Mouse (Mus musculus) adrenal gland, postnatal 10 days (tissue): Measurements from ENCODE around the gene Fam19a2. TPM values are rescaled to one million over a fixed set of nuclear protein-coding genes. Genes with fewer than 3 reads are reported as not detected.

Source experiments
- DNase-seq: peaks from one replicate; pipeline ENCODE4 v3.0.0; 2021; ENCODE audit warnings: mixed read lengths
- total RNA-seq, 2 experiments: library from RNA; stranded (reverse); gene quantifications; 2 replicates each; pipeline ENCODE4 v1.2.3; 2021

The Fam19a2 gene
- total RNA-seq, 2 experiments from 2014 or later: 1.2 to 1.5 TPM

DNA sequence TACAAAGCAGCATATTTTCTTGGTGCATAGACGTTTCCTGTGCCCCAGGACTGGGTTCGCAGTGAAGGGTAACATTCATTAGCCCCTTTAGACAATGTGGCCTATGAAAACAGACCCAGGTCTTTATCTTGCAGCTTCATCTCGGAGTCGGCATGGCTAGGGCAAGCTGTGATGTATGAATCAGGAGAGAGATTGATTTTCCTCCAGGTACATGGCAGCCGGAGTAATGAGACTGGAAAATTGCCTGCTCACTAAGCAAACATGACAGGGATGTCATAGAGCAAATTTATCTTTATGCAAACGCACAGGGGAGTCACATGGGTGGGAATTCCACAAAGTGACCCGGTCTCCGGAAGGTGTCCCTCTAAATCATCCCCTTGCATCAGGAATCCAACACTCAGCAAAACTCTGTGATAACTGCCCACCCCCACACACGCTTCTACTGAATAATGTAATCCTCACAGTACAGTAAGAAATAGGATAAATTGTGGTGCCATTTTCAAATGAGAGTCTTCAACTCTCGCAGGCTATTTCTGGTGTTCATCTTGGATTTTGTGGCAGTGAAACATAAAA lies 306.9 kb downstream of the Fam19a2 start:
- no peak for DNase-seq

DNA sequence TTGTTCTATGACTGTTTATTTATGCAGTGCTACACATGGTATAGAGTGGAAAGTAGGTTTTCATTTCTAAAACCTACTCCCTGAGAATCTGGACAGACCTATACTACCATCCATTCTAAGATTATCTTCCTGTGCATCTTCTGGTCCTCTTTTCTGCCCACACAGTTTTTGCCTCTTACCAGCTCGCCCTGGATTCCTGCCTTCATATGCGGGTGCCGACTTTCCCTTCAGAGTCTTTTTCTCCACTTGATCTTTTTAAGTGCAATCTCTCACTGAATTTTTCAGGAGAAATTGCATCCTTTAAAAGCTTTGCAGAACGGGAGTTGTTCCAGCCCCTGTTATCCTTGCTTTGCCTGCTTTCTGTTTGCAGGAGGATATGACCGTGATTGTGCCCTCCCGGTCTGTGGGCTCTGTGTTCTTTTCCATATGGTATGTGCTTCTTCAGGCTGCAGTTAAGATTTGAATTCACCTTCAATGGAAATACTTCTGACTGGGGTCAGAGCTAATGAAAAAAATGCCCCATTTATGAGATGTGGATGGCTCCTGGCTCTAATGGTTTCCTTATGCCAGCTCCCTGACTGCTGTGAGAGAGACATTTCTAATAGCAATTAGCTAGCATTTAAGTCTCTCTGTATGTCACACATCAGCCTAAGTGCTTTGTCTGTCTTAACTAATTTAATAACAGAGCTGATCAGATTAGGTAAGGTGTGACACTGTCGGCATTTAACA lies 308.7 kb downstream of the Fam19a2 start:
- no peak for DNase-seq

DNA sequence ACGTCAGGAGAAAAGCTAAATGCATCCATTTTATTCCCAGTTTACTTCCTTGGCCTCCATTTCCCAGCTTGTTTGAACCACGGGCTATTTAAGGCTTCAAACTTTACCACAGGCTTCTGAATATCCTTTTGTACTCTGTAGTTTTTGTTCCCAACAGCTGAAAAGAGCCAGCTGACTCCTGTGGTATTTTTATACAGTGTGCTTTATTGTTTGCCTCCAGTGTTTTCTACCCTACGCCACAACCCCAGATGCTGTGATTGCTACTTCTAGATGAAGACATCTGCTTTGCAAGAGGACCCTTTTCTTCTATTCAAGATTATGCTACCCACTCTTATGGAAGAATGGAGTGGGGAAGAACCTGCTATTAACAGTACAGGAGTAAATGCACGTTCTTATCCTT lies 314.0 kb downstream of the Fam19a2 start:
- no peak for DNase-seq

DNA sequence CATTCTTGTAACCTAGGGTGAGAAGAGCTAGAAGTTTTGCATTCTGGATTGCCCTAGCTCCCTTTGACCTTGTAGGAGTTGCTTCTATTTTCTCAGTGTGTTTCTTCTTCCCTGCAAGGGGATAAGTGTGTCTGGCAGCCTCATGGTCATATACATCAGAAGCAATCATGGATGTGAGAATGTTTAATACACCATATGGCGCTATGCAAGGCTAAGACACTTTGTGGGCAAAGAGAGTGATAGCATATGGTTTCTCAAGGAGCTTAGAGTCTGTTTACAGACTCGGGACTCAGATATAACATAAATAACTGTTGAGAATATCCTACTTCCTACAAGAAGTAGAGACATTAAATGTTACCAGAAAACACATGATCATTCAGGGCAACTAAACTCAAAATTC lies 315.2 kb downstream of the Fam19a2 start:
- no peak for DNase-seq

DNA sequence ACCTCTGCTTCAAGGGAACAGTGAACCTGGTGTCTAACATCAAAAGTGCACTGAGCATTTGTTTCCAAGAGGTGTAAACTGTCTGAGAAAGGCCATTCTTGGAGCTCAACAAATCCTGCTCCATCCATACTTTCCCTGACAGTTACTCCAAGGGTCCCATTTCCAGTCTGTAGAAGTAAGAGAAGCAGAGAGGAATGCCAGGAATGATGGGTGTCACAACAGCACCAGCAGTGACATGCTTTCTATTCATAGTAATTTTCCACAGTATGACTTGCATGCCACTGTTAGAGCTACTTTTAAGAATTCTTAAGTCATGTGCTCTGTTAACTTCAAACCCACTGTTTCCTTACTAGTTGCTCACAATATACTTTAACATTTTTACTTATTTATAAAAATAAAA lies 331.2 kb downstream of the Fam19a2 start:
- DNase-seq: no peak

DNA sequence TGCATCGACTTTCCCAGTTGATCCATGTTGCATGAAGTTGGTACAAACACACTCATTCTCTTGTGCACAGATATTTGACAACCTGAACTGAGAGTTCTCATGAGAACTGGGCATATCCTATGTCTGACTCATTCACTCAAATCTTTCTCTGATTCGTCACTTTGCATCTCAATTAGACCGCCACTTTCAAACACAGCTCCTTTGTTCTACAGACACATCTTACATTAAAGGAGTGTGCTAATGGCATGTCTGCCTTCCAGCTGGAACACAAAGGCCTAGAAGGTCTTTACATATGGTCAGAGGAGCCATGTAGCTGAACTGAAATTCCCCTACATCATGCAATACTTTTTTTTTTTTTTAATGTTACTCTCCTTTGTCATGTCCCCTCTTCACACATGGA lies 333.3 kb downstream of the Fam19a2 start:
- DNase-seq: no peak

DNA sequence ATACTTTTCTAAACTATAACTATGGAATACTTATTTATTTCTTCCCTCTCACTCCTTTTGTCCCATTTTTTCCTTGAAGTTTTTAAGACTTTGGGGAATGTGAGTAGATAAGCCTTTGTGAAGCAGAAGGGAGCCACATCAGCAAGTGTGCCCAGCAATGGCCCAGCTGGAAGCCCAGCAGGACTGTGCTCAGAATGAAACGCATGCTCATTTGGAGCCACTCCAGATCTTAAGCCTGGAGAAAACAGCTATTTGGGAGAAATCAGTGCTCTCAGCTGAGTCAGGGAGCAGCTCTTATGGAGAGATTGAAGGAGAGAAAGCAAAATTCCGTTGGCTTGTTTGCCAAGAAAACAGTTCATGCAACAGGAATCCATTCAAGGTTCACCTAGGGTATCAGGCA lies 341.9 kb downstream of the Fam19a2 start:
- no peak for DNase-seq

DNA sequence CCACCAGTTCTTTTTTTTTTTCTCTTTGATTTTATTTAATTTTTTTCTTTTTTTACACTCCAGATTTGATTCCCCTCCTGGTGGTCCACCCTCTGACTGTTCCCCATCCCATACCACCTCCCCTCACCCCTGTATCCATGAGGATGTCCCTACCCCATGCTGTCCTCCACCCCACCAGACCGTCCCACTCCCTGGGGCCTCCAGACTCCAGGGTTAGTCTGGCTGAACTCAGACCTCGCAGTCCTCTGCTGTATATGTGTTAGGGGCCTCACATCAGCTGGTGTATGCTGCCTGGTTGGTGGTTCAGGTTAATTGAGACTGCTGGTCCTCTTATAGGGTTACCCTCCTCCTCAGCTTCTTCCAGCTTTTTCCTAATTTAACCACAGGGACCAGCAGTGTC lies 362.9 kb downstream of the Fam19a2 start:
- DNase-seq: no peak

DNA sequence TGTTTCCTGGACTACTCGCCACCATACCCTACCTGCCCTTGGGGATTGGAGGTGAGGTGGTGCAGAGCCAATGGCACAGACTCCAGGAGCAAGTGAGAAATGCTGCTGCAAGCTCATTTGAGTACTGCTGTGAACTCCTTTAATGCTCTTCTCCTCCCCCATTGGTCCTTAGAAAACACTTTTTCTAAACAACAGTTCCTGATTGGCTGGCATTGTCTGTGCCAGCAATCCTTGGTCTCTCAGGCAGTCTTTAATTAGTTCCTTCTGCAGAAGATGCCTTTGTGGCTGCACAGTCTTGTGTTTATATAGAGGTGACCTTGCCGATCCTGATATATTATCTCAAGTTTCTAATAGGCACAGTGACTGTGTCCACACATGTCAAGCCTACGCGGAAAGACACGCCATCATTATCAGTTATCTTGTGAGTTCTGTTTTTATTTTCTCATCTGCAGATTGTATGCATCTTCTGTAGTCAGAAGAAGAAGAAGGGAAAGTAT lies 365.5 kb downstream of the Fam19a2 start:
- DNase-seq: no peak

DNA sequence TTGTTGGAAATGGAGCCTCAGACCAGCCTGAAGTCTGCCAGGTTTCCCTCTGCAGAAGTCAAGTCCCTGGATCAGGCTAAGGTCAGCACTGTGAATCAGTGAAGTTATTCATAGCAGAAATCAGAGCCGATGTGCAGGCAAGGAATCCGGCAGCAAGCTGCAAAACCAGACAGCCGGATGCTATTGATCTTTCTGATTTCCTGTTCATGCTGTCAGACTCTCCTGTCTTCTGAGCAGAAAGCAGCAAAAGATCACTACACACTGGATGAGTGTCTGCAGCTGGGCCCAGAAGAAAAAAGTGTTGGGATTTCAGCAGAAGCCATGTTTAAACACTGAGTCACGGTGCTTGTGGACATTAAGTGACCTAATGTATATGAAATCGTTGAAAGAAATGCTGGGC lies 368.2 kb downstream of the Fam19a2 start:
- DNase-seq: no peak

DNA sequence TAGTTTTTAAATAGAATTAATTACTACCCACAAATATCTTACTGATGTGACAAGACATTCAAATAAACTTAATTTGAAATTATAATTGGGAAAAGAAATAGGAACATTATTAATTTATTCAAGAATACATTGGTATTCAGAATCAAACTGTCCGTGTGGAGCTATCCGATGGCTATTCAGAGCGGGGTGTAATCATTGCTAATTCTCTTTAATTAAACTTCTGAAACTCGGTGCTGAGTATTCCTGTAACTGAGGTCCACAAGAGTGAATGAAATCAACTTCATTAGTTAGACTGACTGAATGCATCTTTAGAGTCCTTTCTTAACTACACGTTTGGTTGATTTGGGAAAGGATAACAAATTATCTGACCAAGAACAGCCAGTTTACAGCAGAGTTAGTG lies 372.9 kb downstream of the Fam19a2 start:
- DNase-seq: no peak

DNA sequence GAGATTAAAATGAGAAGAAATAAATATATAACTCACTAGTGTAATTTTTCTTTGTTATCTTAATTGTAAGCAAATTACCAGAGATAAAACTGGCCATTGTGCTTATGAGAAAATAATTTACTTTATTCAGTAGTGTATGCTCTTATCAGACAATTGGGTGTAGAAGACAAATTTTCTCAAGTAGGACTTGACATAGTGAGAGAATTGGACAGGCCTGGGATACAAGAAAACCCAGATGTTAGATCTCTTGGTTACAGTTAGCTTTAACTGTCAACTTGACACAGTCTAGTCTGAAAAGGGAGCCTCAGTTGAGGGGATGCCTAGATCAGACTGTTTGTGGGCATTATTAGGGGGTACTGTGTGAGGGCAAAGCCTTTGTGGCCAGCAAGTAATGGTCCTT lies 373.7 kb downstream of the Fam19a2 start:
- no peak for DNase-seq

DNA sequence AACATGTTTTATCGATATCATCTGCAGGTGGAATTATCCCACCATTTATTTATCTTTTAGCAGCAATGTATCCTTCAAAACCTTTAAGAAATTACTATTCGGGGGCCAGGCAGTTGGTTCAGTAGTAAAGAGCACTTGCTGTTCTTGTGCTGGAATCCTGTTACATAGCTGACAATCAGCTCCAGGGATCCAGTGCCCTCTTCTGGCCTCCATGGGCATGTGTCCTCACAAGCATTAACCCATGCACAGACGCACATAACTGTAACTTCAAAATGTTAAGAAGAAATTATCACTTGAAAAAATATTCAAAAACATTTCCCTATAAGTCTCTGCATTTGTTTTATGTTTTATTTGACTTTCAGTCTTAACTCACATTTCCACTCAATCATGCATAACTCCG lies 381.8 kb downstream of the Fam19a2 start:
- no peak for DNase-seq

DNA sequence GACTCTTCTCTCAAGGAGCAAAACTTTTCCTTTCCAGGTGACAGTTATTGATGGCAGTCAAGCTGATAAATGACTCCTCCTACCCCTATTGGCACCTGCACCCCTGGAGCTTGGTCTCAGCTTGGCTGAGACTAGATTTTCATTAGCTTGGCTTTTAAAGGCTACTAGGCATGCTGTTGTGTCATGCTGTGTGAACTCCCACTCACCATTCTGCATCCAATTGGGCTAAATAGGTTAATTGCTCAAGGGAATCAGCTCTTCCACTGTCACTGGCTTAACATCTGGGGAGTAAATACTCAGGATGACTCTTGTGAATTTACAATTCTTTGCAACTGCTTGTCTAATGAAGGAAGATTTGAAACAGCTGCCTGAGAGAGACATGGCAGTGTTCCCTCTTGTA lies 407.4 kb downstream of the Fam19a2 start:
- DNase-seq: no peak

DNA sequence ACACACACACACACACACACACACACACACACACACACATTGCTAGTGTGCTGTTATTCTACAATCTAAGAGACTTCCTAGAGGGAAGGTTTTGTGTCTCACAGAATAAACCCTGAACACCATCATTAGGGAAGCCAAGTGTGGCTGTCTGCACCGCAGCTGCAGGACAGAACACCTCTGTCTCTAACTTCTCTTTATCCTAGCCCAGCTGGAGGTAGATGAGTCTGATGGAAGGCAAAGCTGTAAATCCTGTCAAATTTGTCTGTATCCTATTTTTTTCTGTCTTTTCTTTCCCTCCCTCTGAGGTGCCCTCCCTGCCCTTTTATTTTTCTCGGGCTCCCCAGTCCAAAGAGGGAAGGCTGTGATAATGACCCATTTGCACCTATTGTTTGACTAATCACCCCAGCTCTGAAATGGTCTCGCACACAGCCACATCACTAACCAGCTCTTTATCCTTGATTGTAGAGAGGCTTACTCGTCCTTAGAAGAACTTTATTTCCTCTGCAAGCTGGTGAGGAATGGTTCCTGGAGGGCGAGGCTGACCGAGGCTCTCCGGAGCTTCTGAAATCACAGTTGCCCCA lies 414.6 kb downstream of the Fam19a2 start:
- DNase-seq: no peak

DNA sequence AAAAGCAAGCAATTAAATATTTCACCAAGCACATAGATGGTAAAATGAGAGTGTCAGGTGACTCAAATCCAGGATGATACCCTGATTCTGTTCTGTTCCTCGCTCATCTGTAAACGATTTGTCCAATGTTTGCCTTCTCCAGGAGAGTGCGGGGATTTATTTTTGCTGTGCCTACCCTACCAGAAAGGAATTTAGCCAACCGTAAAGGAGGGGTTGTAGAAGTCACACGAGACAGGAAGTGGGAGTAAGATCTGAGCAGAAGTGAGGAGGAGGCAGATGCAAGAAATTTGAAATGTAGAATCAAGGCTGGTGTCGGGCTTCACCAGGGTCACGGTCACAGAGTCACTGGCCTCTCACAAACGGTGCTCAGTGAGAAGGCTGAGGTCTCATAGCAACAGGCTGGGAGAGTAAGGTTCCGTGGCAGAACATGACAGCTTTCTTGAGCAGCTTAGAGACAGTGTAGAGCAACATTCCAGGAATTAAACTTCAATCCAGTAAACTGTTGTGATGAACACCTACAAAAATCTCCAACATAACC lies 419.0 kb downstream of the Fam19a2 start:
- no peak for DNase-seq

DNA sequence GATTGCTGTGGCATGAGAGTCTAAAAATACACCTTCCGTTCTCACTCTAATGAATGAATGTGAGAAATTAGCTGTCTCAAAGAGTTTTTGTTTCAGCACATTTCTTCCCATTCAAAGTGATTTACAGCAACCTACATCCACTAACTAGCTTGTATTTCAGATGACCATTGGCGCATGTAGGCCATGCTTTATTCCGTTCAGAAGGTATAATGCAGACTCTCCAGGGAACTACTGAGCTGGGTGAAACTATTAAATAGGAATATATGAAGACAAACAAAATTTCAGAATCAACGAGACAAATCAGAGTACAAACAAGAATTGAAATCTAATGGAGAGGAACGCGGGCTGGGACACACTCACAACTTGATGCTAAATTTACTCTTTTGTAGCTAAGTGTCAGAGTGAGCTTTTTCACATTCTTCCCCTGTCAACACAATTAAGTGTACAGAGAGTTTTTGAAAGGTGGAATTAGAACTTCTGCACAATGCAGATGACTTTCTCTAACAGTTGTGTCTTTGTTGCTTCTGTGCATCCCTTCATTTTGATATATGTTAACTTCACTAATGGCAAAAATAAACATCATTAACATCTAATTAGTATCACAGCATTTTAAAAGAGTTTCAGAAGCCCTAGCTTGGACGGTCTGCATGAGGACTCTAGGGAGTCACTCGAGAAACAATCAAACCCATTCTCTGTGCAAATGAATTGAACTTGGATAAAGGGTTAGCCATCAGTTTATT lies 428.6 kb downstream of the Fam19a2 start:
- DNase-seq: no peak

DNA sequence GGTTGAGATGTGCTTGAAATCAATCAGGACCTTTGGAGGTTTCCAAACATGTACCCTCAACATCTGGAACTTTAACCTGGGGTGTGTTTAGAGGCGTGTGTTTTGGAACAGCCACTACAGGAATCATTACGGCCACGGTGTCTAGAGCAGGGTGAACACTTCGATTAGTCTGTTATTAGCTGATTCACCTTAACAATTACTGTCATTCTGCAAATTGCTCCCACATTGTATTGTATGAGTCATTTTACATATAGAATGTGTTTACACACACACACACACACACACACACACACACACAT lies 429.1 kb downstream of the Fam19a2 start:
- DNase-seq: no peak

DNA sequence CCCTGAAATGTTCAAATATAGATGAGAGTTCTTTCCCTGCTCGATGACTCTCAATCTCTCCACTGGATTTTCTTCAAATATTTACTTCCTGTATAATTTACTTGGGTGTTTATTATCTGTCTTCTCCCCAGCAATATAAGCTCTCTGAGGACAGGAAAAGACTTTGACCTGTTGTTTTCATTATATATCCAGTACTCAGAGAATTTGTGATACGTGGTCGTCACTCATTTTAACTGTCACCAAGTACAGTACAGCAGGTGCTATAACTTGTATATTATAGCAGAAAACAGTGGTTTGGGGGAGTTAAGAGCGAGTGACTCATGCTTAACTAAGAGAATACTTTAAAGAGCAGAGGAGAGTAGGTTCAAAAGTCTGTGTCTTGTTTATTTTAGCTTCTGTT lies 438.8 kb downstream of the Fam19a2 start:
- DNase-seq: no peak

DNA sequence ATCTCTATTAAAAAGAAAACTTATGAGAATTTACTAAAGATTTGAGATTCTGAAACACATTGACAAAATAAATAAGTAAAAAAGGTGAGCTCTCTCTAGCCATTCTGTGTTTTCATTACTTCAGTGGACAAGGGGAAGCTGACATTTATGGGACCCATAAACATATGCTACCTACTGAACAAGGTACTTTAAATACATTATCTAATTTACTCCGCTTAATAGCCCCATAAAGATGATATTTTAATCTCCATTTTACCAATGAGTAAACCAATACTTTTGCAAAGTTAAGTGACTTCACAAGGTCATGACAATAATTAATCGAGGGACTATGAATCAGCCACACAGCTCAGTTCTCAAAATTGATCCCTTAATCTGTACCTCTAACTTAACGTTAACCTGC lies 443.2 kb downstream of the Fam19a2 start:
- DNase-seq: no peak

DNA sequence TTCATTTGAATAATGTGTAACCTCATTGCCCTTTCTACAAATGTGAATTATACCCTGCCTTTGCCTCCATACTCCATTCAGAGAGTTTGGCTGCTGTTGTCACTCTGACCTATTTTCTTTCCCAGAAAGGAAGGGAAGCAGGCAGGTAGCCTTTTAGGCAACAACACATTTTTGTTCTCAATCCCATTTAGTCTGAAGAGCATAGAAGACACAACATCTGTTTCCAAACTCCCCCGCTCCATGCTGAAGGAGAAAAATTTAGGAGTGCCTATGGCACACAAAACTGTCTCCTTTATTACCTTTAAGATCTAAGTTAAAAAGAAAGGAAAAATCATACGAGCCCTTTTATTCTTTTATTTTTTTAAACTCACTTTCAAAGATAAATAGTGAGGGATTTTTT lies 446.9 kb downstream of the Fam19a2 start:
- DNase-seq: no peak

DNA sequence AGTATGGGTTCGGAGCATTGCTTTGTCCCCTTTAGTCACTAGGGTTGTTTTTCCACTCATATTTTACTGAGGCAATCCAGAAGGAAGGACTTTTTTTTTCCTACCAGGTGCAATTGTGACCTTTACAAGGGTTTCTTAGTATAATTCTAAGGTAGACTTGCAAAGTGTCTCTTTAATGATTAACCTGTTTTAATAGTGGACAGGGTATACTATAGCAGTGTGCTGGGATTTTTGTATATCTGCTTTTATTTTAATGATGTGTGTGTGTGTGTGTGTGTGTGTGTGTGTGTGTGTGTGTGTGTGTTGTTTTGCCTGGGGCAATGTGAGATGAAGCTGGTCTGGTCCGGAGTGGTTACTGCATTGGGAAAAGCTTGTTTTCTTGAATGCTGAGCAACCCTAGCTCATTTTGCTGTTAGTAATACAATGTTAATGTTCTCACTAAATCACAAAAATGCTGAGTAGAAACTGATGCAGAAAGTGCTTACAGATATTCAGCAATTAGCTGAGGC lies 458.2 kb downstream of the Fam19a2 start:
- DNase-seq: no peak

DNA sequence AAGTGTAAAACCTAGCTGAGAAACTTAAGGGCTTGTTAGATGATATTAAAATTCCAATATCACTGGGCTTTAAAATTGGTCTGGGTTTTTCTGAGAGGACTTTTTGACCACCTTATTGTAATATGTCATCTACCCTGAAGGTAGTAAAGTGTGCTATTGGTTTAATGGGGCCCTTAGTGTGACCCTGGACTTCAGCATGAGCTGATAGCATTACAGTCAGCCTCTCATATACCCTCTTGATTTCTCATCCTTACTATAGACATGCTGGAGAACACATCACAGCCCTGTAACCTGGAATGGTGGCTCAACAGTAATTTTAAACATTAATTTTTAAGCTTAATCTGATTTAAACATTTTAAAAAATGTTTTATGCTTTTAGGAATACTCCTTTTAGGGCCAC lies 459.8 kb downstream of the Fam19a2 start:
- DNase-seq: no peak
